Mouse (Mus musculus) heart, embryonic 16.5 days (tissue): ENCODE measurements at regions not wholly inside any gene's neighbourhood (a gene's known extent, or its start where the extent isn't known, plus 50 kb on each side); places are given as distances from the start of the nearest gene placed in this dataset.
A peak's percentile ranks its signal among the peaks of the same experiment; 100 is the strongest.

Source experiments
- ATAC-seq: fragments of 200-750 bp; cut with Nextera tagmentation; replicated peaks from 2 replicates; pipeline ENCODE4 v1.8.0; 2017; ENCODE audit warnings: moderate number of reproducible peaks; ENCODE audit not compliant: insufficient read depth, low FRiP score; ENCODE audit errors: extremely low read depth
- H3K27ac ChIP-seq: fragments of 300-500 bp; sonication (generic); 2 replicates; pipeline ENCODE4 v1.5.1; 2014; ENCODE audit warnings: mild to moderate bottlenecking, low read length, control low read depth, moderate library complexity
- H3K27me3 ChIP-seq: fragments of 300-500 bp; sonication (generic); 2 replicates; pipeline ENCODE4 v1.6.1; 2014; ENCODE audit warnings: low read length, mixed read lengths; ENCODE audit not compliant: control insufficient read depth, insufficient read depth
- H3K36me3 ChIP-seq: fragments of 300-500 bp; sonication (generic); 2 replicates; pipeline ENCODE4 v1.6.1; 2014; ENCODE audit not compliant: control insufficient read depth, insufficient read depth
- H3K4me1 ChIP-seq: fragments of 300-500 bp; sonication (generic); 2 replicates; pipeline ENCODE4 v1.6.1; 2014; ENCODE audit warnings: low read length, mixed read lengths; ENCODE audit not compliant: control insufficient read depth, insufficient read depth
- H3K4me2 ChIP-seq: fragments of 300-500 bp; sonication (generic); 2 replicates; pipeline ENCODE4 v1.6.1; 2014; ENCODE audit warnings: low read depth, mild to moderate bottlenecking, control low read depth, low read length
- H3K4me3 ChIP-seq: fragments of 300-500 bp; sonication (generic); 2 replicates; pipeline ENCODE4 v1.5.1; 2014; ENCODE audit warnings: mild to moderate bottlenecking, control low read depth, low read length
- H3K9ac ChIP-seq: fragments of 300-500 bp; sonication (generic); 2 replicates; pipeline ENCODE4 v1.6.1; 2014; ENCODE audit warnings: low read length, control low read depth
- H3K9me3 ChIP-seq: fragments of 300-500 bp; sonication (generic); replicated peaks from 2 replicates; pipeline ENCODE4 v1.6.1; 2016; ENCODE audit warnings: low read length; ENCODE audit not compliant: control insufficient read depth
- WGBS: fragments of 180-500 bp; shearing (Covaris S2); extraction: QIAGEN DNeasy Blood & Tissue Kit; methylation state at CpG from one replicate; pipeline ENCODE4 v1.1.7; 2014; 5-methylcytosine and 5-hydroxymethylcytosine counted together

- 50% methylated on average over 1 of the region's 1 CpGs for WGBS
- Histone ChIP-seq H3K9ac (no peak overlapping the region), H3K4me3 (no peak overlapping the region), H3K36me3 (no peaks in the 10 kb centered on the region), H3K9me3 (no peaks in the 10 kb centered on the region), H3K27ac (no peak overlapping the region), H3K4me2 (no peak overlapping the region), H3K27me3 (no peaks in the 10 kb centered on the region), H3K4me1 (peaks cover 3% of the 10 kb centered on the region; the same call in 1 of the 2 replicates)
- ATAC-seq, result no peak
Observed at GRCm38 (mm10) chr9:47470741-47471140, 59.2 kb upstream of the Cadm1 start.

DNA sequence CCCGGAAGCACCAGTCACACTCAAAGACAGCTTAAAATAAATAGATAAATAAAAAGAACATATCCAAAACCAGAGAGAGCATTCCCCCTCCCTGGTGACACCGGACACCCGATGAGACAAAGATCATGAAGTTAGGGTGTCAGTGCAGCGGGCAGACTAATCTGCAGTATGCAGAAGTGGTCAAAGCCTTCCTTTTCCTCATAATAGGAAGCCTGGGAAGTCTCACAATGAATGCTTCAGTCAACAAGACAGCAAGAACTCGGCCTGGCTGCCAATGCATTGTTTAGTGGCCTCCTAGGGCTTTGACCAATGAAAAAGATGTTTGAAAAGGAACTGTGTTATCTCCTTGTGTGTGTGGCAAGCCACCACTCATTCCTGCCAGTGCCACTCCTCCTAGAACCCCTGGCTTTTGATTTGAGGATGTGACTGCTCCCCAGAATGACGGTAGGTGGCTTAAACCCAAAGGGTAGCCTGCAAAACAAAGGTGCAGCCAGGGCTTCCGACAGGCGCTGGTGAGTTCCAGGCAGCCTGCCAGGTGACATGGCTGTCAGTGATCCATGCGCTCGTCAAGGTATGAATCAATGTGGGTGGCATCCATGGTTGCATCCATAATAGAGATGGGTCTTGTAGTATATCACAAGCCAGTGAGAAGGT lies 58.1 kb upstream of the Cadm1 start:
- no peaks in the 10 kb centered on the region for H3K9me3 ChIP-seq
- WGBS, result 39% methylated on average over 10 of the region's 10 CpGs
- ATAC-seq, result peak; percentile 73
- no peak overlapping the region for H3K4me2 ChIP-seq
- no peak overlapping the region for H3K4me3 ChIP-seq
- H3K27me3 ChIP-seq, result 0 out of 2 replicates have a peak, but pooled peaks cover 1% of the 10 kb centered on the region
- H3K9ac ChIP-seq, result no peak overlapping the region
- H3K4me1 ChIP-seq, result peaks cover 3% of the 10 kb centered on the region; the same call in 1 of the 2 replicates
- no peaks in the 10 kb centered on the region for H3K36me3 ChIP-seq
- H3K27ac ChIP-seq, result no peak overlapping the region

GRCm38 (mm10) chr9:47473776-47474365 lies 56.1 kb upstream of the Cadm1 start:
- ATAC-seq, result no peak
- Histone ChIP-seq H3K9me3 (no peaks in the 10 kb centered on the region), H3K27ac (no peak overlapping the region), H3K27me3 (0 out of 2 replicates have a peak, but pooled peaks cover 2% of the 10 kb centered on the region), H3K9ac (no peak overlapping the region), H3K4me3 (no peak overlapping the region), H3K4me1 (peaks cover 3% of the 10 kb centered on the region; the same call in 1 of the 2 replicates), H3K36me3 (no peaks in the 10 kb centered on the region), H3K4me2 (no peak overlapping the region)
- WGBS, result 82% methylated on average over 5 of the region's 5 CpGs

- no peaks in the 10 kb centered on the region for H3K9me3 ChIP-seq
- H3K4me1 ChIP-seq, result peaks cover under 1% of the 10 kb centered on the region; the same call in 1 of the 2 replicates
- H3K27ac ChIP-seq, result no peak overlapping the region
- no peaks in the 10 kb centered on the region for H3K36me3 ChIP-seq
- H3K9ac ChIP-seq, result no peak overlapping the region
- no peak overlapping the region for H3K4me3 ChIP-seq
- ATAC-seq, result no peak
- no peak overlapping the region for H3K4me2 ChIP-seq
- WGBS, result 49% methylated on average over 5 of the region's 5 CpGs
- 0 out of 2 replicates have a peak, but pooled peaks cover 2% of the 10 kb centered on the region for H3K27me3 ChIP-seq
Observed at GRCm38 (mm10) chr9:47474776-47475175, 55.2 kb upstream of the Cadm1 start.

- 90% methylated on average over 2 of the region's 2 CpGs for WGBS
- Histone ChIP-seq H3K4me1 (no peaks in the 10 kb centered on the region), H3K4me2 (no peak overlapping the region), H3K27me3 (peaks cover 2% of the 10 kb centered on the region; the same call in 1 of the 2 replicates), H3K4me3 (no peak overlapping the region), H3K9me3 (no peaks in the 10 kb centered on the region), H3K27ac (no peak overlapping the region), H3K9ac (no peak overlapping the region), H3K36me3 (no peaks in the 10 kb centered on the region)
- no peak for ATAC-seq
Observed at GRCm38 (mm10) chr9:47477889-47478288, 52.1 kb upstream of the Cadm1 start.
